Mouse (Mus musculus) heart, adult 2 months (tissue): Measurements from ENCODE around the gene Ano5. TPM values are rescaled to one million over a fixed set of nuclear protein-coding genes. Genes with fewer than 3 reads are reported as not detected.

Experiments used
- DNase-seq, 2 experiments: peaks; one replicate each; pipeline ENCODE4 v3.0.0; 2021
- H3K27ac ChIP-seq: fragments of 200-600 bp; 2 replicates; pipeline ENCODE4 v1.8.1; 2022
- H3K27me3 ChIP-seq: fragments of 200-500 bp; 2 replicates; pipeline ENCODE4 v1.6.1; 2012; ENCODE audit warnings: mild to moderate bottlenecking, low read length, inconsistent platforms, mixed read lengths; ENCODE audit not compliant: control insufficient read depth, insufficient read depth
- H3K36me3 ChIP-seq: fragments of 200-500 bp; 2 replicates; pipeline ENCODE4 v1.6.1; 2012; ENCODE audit warnings: low read length, inconsistent platforms; ENCODE audit not compliant: control insufficient read depth, insufficient read depth
- H3K4me1 ChIP-seq: fragments of 200-500 bp; 2 replicates; pipeline ENCODE4 v1.6.1; 2011; ENCODE audit warnings: low read length; ENCODE audit not compliant: control insufficient read depth, insufficient read depth
- H3K4me3 ChIP-seq: fragments of 200-600 bp; 2 replicates; pipeline ENCODE4 v1.8.1; 2022
- H3K79me2 ChIP-seq: fragments of 200-500 bp; replicated peaks from 2 replicates; pipeline ENCODE4 v1.6.1; 2012; ENCODE audit warnings: mild to moderate bottlenecking, inconsistent platforms, low read length, moderate library complexity, mixed read lengths; ENCODE audit not compliant: control insufficient read depth, insufficient read depth
- H3K9ac ChIP-seq: fragments of 200-500 bp; 2 replicates; pipeline ENCODE4 v1.6.1; 2012; ENCODE audit warnings: low read depth, mild to moderate bottlenecking, control low read depth, inconsistent platforms, low read length, mixed read lengths
- CTCF ChIP-seq: fragments of 200-600 bp; IDR thresholded peaks from 2 replicates; pipeline ENCODE4 v1.8.1; 2022; ENCODE audit warnings: antibody characterized with exemption, mild to moderate bottlenecking, moderate library complexity
- EP300 ChIP-seq: fragments of 200-500 bp; IDR thresholded peaks from 2 replicates; pipeline ENCODE4 v1.6.1; 2011; ENCODE audit warnings: low read depth, low read length, control low read depth; ENCODE audit not compliant: insufficient read depth
- POLR2A ChIP-seq: fragments of 200-500 bp; IDR thresholded peaks from 2 replicates; pipeline ENCODE4 v1.6.1; 2011; ENCODE audit warnings: mild to moderate bottlenecking, low read depth, low read length, control low read depth; ENCODE audit not compliant: insufficient read depth
- WGBS: fragments of 180-500 bp; shearing (Covaris S2); methylation state at CpG from one replicate; pipeline ENCODE4 v1.1.7; 2018; 5-methylcytosine and 5-hydroxymethylcytosine counted together
- intact Hi-C: fragments of 180-260 bp; cut with DNase I; formaldehyde crosslinking; loops from one replicate; pipeline ENCODE4 v1.15.1; 2025
- polyA plus RNA-seq: library from polyadenylated mRNA; depleted of rRNA; stranded (reverse); fragments of >200 nt; gene quantifications from 2 replicates; pipeline ENCODE4 v1.2.3, GENCODE M21; 2012
- total RNA-seq, 2 experiments: library from RNA; stranded (reverse); gene quantifications; 2 replicates each; pipeline ENCODE4 v1.2.3; 2021

Ano5 gene
- total and polyA plus RNA-seq, 3 experiments, result 0.18 to 0.96 (median 0.65) TPM

- TF ChIP-seq CTCF (no peak), EP300 (no peak), POLR2A (no peak)
- H3K9ac ChIP-seq, result no peak overlapping the region
- intact Hi-C loops, result no loop called here
- no peak overlapping the region for H3K4me3 ChIP-seq
- H3K27me3 ChIP-seq, result peaks cover 9% of the 10 kb centered on the region
- no peak for DNase-seq
- 1% methylated on average over 18 of the region's 18 CpGs for WGBS
- H3K79me2 ChIP-seq, result no peaks in the 10 kb centered on the region
- H3K36me3 ChIP-seq, result no peaks in the 10 kb centered on the region
- H3K4me1 ChIP-seq, result no peaks in the 10 kb centered on the region
- H3K27ac ChIP-seq, result no peak overlapping the region
These were observed 111.4 kb downstream of the Ano5 start for GRCm38 (mm10) chr7:51622196-51622595.

GRCm38 (mm10) chr7:51622666-51623065 is 111.8 kb downstream of the Ano5 start:
- WGBS, result 7% methylated on average over 5 of the region's 5 CpGs
- TF ChIP-seq CTCF (no peak), POLR2A (no peak), EP300 (no peak)
- H3K27me3 ChIP-seq, result peaks cover 11% of the 10 kb centered on the region

GRCm38 (mm10) chr7:51624336-51624897 is 113.6 kb downstream of the Ano5 start:
- Histone ChIP-seq H3K9ac (no peak overlapping the region), H3K27me3 (peaks cover 13% of the 10 kb centered on the region), H3K27ac (no peak overlapping the region), H3K36me3 (no peaks in the 10 kb centered on the region), H3K4me1 (no peaks in the 10 kb centered on the region), H3K4me3 (no peak overlapping the region), H3K79me2 (no peaks in the 10 kb centered on the region)
- intact Hi-C loops, result no loop called here
- TF ChIP-seq CTCF (no peak), POLR2A (no peak), EP300 (no peak)
- WGBS, result 4% methylated on average over 4 of the region's 4 CpGs
- DNase-seq, result no peak

More at GRCm38 (mm10) chr7:51622666-51623065, 111.8 kb downstream of the Ano5 start:
- no peaks in the 10 kb centered on the region for H3K36me3 ChIP-seq
- no peak overlapping the region for H3K9ac ChIP-seq
- no peaks in the 10 kb centered on the region for H3K4me1 ChIP-seq
- H3K79me2 ChIP-seq, result no peaks in the 10 kb centered on the region
- DNase-seq, result no peak
- no peak overlapping the region for H3K4me3 ChIP-seq
- H3K27ac ChIP-seq, result no peak overlapping the region
- intact Hi-C loops, result no loop called here

- no peaks in the 10 kb centered on the region for H3K79me2 ChIP-seq
- TF ChIP-seq POLR2A (no peak), CTCF (no peak), EP300 (no peak)
- no peak overlapping the region for H3K27ac ChIP-seq
- WGBS, result 2% methylated on average over 23 of the region's 23 CpGs
- no peaks in the 10 kb centered on the region for H3K4me1 ChIP-seq
- no peak for DNase-seq
- intact Hi-C loops, result no loop called here
- H3K36me3 ChIP-seq, result no peaks in the 10 kb centered on the region
- H3K4me3 ChIP-seq, result no peak overlapping the region
- H3K9ac ChIP-seq, result no peak overlapping the region
- peaks cover 13% of the 10 kb centered on the region for H3K27me3 ChIP-seq
These were observed 114.3 kb downstream of the Ano5 start for GRCm38 (mm10) chr7:51625161-51625560.

- intact Hi-C loops, result no loop called here
- H3K27me3 ChIP-seq, result peaks cover 13% of the 10 kb centered on the region
- 4% methylated on average over 11 of the region's 11 CpGs for WGBS
These were observed 114.9 kb downstream of the Ano5 start for GRCm38 (mm10) chr7:51625591-51626255.

GRCm38 (mm10) chr7:51626451-51627000 is 115.7 kb downstream of the Ano5 start:
- Histone ChIP-seq H3K79me2 (no peaks in the 10 kb centered on the region), H3K4me3 (no peak overlapping the region), H3K4me1 (no peaks in the 10 kb centered on the region), H3K36me3 (no peaks in the 10 kb centered on the region), H3K9ac (no peak overlapping the region), H3K27ac (no peak overlapping the region), H3K27me3 (peaks cover 13% of the 10 kb centered on the region)
- TF ChIP-seq POLR2A (no peak), EP300 (no peak), CTCF (no peak)
- DNase-seq, result no peak
- WGBS, result 3% methylated on average over 16 of the region's 16 CpGs
- intact Hi-C loops, result no loop called here

More at GRCm38 (mm10) chr7:51625591-51626255, 114.9 kb downstream of the Ano5 start:
- H3K79me2 ChIP-seq, result no peaks in the 10 kb centered on the region
- H3K36me3 ChIP-seq, result no peaks in the 10 kb centered on the region
- H3K4me1 ChIP-seq, result no peaks in the 10 kb centered on the region
- no peak overlapping the region for H3K4me3 ChIP-seq
- no peak overlapping the region for H3K9ac ChIP-seq
- TF ChIP-seq CTCF (no peak), POLR2A (no peak), EP300 (no peak)
- no peak for DNase-seq
- H3K27ac ChIP-seq, result no peak overlapping the region
